Mouse (Mus musculus): ENCODE results near the gene Cfap61. TPM values are rescaled to one million over a fixed set of nuclear protein-coding genes. Genes with fewer than 3 reads are reported as not detected.

Gene Cfap61
- polyA plus RNA-seq, 1 experiment from 2014 or later, result 3.1 TPM

- Histone ChIP-seq H3K4me2 (ENCODE audit: low read depth) (no peak overlapping the region), H3K9me3 (ENCODE audit: control insufficient read depth, low read length) (no peaks in the 10 kb centered on the region), H3K4me1 (ENCODE audit: control insufficient read depth, insufficient read depth, low read length) (no peaks in the 10 kb centered on the region), H3K4me3 (ENCODE audit: low read depth, low read length) (no peak overlapping the region), H3K9ac (ENCODE audit: low read length) (no peak overlapping the region), H3K27me3 (ENCODE audit: control insufficient read depth, insufficient read depth, low read length) (no peaks in the 10 kb centered on the region), H3K27ac (ENCODE audit: low read depth, low read length) (no peak overlapping the region), H3K36me3 (ENCODE audit: control insufficient read depth, insufficient read depth, low read length) (no peaks in the 10 kb centered on the region)
- no peak for DNase-seq (ENCODE audit: low spot score)
- no peak for ATAC-seq (ENCODE audit: insufficient read depth, low FRiP score, low TSS enrichment)
- 60% methylated on average over 8 of the region's 8 CpGs for WGBS
Observed at GRCm38 (mm10) chr2:146015341-146016186, 81.0 kb downstream of the Cfap61 start.

- H3K36me3 ChIP-seq (ENCODE audit: control insufficient read depth, insufficient read depth, low read length), result no peaks in the 10 kb centered on the region
- H3K9me3 ChIP-seq (ENCODE audit: control insufficient read depth, low read length), result no peaks in the 10 kb centered on the region
- H3K27ac ChIP-seq (ENCODE audit: low read depth, low read length), result no peak overlapping the region
- no peak overlapping the region for H3K9ac ChIP-seq (ENCODE audit: low read length)
- WGBS, result 93% methylated on average over 6 of the region's 6 CpGs
- H3K4me3 ChIP-seq (ENCODE audit: low read depth, low read length), result no peak overlapping the region
- DNase-seq (ENCODE audit: low spot score) (no peak), ATAC-seq (ENCODE audit: insufficient read depth, low FRiP score, low TSS enrichment) (no peak)
- no peak overlapping the region for H3K4me2 ChIP-seq (ENCODE audit: low read depth)
- H3K27me3 ChIP-seq (ENCODE audit: control insufficient read depth, insufficient read depth, low read length), result no peaks in the 10 kb centered on the region
- no peaks in the 10 kb centered on the region for H3K4me1 ChIP-seq (ENCODE audit: control insufficient read depth, insufficient read depth, low read length)
Observed at GRCm38 (mm10) chr2:146022846-146023245, 88.3 kb downstream of the Cfap61 start.

- Histone ChIP-seq H3K4me1 (ENCODE audit: control insufficient read depth, insufficient read depth, low read length) (0 out of 2 replicates have a peak, but pooled peaks cover 2% of the 10 kb centered on the region), H3K9me3 (ENCODE audit: control insufficient read depth, low read length) (no peaks in the 10 kb centered on the region), H3K9ac (ENCODE audit: low read length) (no peak overlapping the region), H3K4me3 (ENCODE audit: low read depth, low read length) (no peak overlapping the region), H3K4me2 (ENCODE audit: low read depth) (no peak overlapping the region), H3K27me3 (ENCODE audit: control insufficient read depth, insufficient read depth, low read length) (no peaks in the 10 kb centered on the region), H3K27ac (ENCODE audit: low read depth, low read length) (no peak overlapping the region), H3K36me3 (ENCODE audit: control insufficient read depth, insufficient read depth, low read length) (no peaks in the 10 kb centered on the region)
- no peak for DNase-seq (ENCODE audit: low spot score)
- no peak for ATAC-seq (ENCODE audit: insufficient read depth, low FRiP score, low TSS enrichment)
- WGBS, result 95% methylated on average over 5 of the region's 5 CpGs
Observed at GRCm38 (mm10) chr2:146043640-146044039, 109.1 kb downstream of the Cfap61 start.

GRCm38 (mm10) chr2:146044926-146045890 is 110.6 kb downstream of the Cfap61 start:
- WGBS, result 62% methylated on average over 24 of the region's 24 CpGs
- no peak overlapping the region for H3K4me2 ChIP-seq (ENCODE audit: low read depth)
- H3K27me3 ChIP-seq (ENCODE audit: control insufficient read depth, insufficient read depth, low read length), result no peaks in the 10 kb centered on the region
- H3K9ac ChIP-seq (ENCODE audit: low read length), result no peak overlapping the region
- ATAC-seq (ENCODE audit: insufficient read depth, low FRiP score, low TSS enrichment), result no peak
- 0 out of 2 replicates have a peak, but pooled peaks cover 2% of the 10 kb centered on the region for H3K4me1 ChIP-seq (ENCODE audit: control insufficient read depth, insufficient read depth, low read length)
- DNase-seq (ENCODE audit: low spot score), result no peak
- no peaks in the 10 kb centered on the region for H3K36me3 ChIP-seq (ENCODE audit: control insufficient read depth, insufficient read depth, low read length)
- no peaks in the 10 kb centered on the region for H3K9me3 ChIP-seq (ENCODE audit: control insufficient read depth, low read length)
- no peak overlapping the region for H3K27ac ChIP-seq (ENCODE audit: low read depth, low read length)
- no peak overlapping the region for H3K4me3 ChIP-seq (ENCODE audit: low read depth, low read length)

- ATAC-seq (ENCODE audit: insufficient read depth, low FRiP score, low TSS enrichment) (no peak), DNase-seq (ENCODE audit: low spot score) (no peak)
- Histone ChIP-seq H3K4me3 (ENCODE audit: low read depth, low read length) (no peak overlapping the region), H3K36me3 (ENCODE audit: control insufficient read depth, insufficient read depth, low read length) (no peaks in the 10 kb centered on the region), H3K9ac (ENCODE audit: low read length) (no peak overlapping the region), H3K27ac (ENCODE audit: low read depth, low read length) (no peak overlapping the region), H3K4me2 (ENCODE audit: low read depth) (no peak overlapping the region), H3K4me1 (ENCODE audit: control insufficient read depth, insufficient read depth, low read length) (0 out of 2 replicates have a peak, but pooled peaks cover 2% of the 10 kb centered on the region), H3K27me3 (ENCODE audit: control insufficient read depth, insufficient read depth, low read length) (no peaks in the 10 kb centered on the region), H3K9me3 (ENCODE audit: control insufficient read depth, low read length) (no peaks in the 10 kb centered on the region)
- WGBS, result 89% methylated on average over 4 of the region's 4 CpGs
Observed at GRCm38 (mm10) chr2:146047691-146048090, 113.1 kb downstream of the Cfap61 start.

GRCm38 (mm10) chr2:146048221-146048829 is 113.7 kb downstream of the Cfap61 start:
- H3K9me3 ChIP-seq (ENCODE audit: control insufficient read depth, low read length), result no peaks in the 10 kb centered on the region
- H3K27ac ChIP-seq (ENCODE audit: low read depth, low read length), result no peak overlapping the region
- H3K9ac ChIP-seq (ENCODE audit: low read length), result no peak overlapping the region
- no peak overlapping the region for H3K4me2 ChIP-seq (ENCODE audit: low read depth)
- H3K4me3 ChIP-seq (ENCODE audit: low read depth, low read length), result no peak overlapping the region
- 0 out of 2 replicates have a peak, but pooled peaks cover 2% of the 10 kb centered on the region for H3K4me1 ChIP-seq (ENCODE audit: control insufficient read depth, insufficient read depth, low read length)
- ATAC-seq (ENCODE audit: insufficient read depth, low FRiP score, low TSS enrichment) (no peak), DNase-seq (ENCODE audit: low spot score) (no peak)
- H3K27me3 ChIP-seq (ENCODE audit: control insufficient read depth, insufficient read depth, low read length), result no peaks in the 10 kb centered on the region
- H3K36me3 ChIP-seq (ENCODE audit: control insufficient read depth, insufficient read depth, low read length), result no peaks in the 10 kb centered on the region
- 72% methylated on average over 17 of the region's 17 CpGs for WGBS

GRCm38 (mm10) chr2:146049339-146049738 is 114.8 kb downstream of the Cfap61 start:
- Histone ChIP-seq H3K9ac (ENCODE audit: low read length) (no peak overlapping the region), H3K4me2 (ENCODE audit: low read depth) (no peak overlapping the region), H3K27me3 (ENCODE audit: control insufficient read depth, insufficient read depth, low read length) (no peaks in the 10 kb centered on the region), H3K4me3 (ENCODE audit: low read depth, low read length) (no peak overlapping the region), H3K9me3 (ENCODE audit: control insufficient read depth, low read length) (no peaks in the 10 kb centered on the region), H3K36me3 (ENCODE audit: control insufficient read depth, insufficient read depth, low read length) (no peaks in the 10 kb centered on the region), H3K4me1 (ENCODE audit: control insufficient read depth, insufficient read depth, low read length) (0 out of 2 replicates have a peak, but pooled peaks cover 2% of the 10 kb centered on the region), H3K27ac (ENCODE audit: low read depth, low read length) (no peak overlapping the region)
- ATAC-seq (ENCODE audit: insufficient read depth, low FRiP score, low TSS enrichment) (no peak), DNase-seq (ENCODE audit: low spot score) (no peak)
- WGBS, result 85% methylated on average over 5 of the region's 5 CpGs

- WGBS, result 24% methylated on average over 3 of the region's 3 CpGs
- no peaks in the 10 kb centered on the region for H3K9me3 ChIP-seq (ENCODE audit: control insufficient read depth, low read length)
- ATAC-seq (ENCODE audit: insufficient read depth, low FRiP score, low TSS enrichment) (no peak), DNase-seq (ENCODE audit: low spot score) (no peak)
- H3K27me3 ChIP-seq (ENCODE audit: control insufficient read depth, insufficient read depth, low read length), result no peaks in the 10 kb centered on the region
- no peak overlapping the region for H3K27ac ChIP-seq (ENCODE audit: low read depth, low read length)
- H3K4me1 ChIP-seq (ENCODE audit: control insufficient read depth, insufficient read depth, low read length), result 0 out of 2 replicates have a peak, but pooled peaks cover 2% of the 10 kb centered on the region
- no peak overlapping the region for H3K4me2 ChIP-seq (ENCODE audit: low read depth)
- no peak overlapping the region for H3K9ac ChIP-seq (ENCODE audit: low read length)
- no peaks in the 10 kb centered on the region for H3K36me3 ChIP-seq (ENCODE audit: control insufficient read depth, insufficient read depth, low read length)
- H3K4me3 ChIP-seq (ENCODE audit: low read depth, low read length), result no peak overlapping the region
Observed at GRCm38 (mm10) chr2:146050069-146050468, 115.5 kb downstream of the Cfap61 start.
